Mouse (Mus musculus) intestine, postnatal 0 days (tissue): ENCODE measurements at regions not wholly inside any gene's neighbourhood (a gene's known extent, or its start where the extent isn't known, plus 50 kb on each side); places are given as distances from the start of the nearest gene placed in this dataset.

ENCODE experiments used
- ATAC-seq: fragments of 200-750 bp; cut with Nextera tagmentation; 2 replicates; pipeline ENCODE4 v1.8.0; 2017; ENCODE audit warnings: mild to moderate bottlenecking, moderate TSS enrichment, moderate library complexity
- H3K27ac ChIP-seq: fragments of 300-500 bp; sonication (generic); 2 replicates; pipeline ENCODE4 v1.5.1; 2014; ENCODE audit warnings: mild to moderate bottlenecking, low read depth, low read length, moderate library complexity
- H3K27me3 ChIP-seq: fragments of 300-500 bp; sonication (generic); replicated peaks from 2 replicates; pipeline ENCODE4 v1.6.1; 2014; ENCODE audit warnings: low read length, mixed read lengths; ENCODE audit not compliant: control insufficient read depth, insufficient read depth
- H3K36me3 ChIP-seq: fragments of 300-500 bp; sonication (generic); 2 replicates; pipeline ENCODE4 v1.6.1; 2014; ENCODE audit warnings: mild to moderate bottlenecking, moderate library complexity; ENCODE audit not compliant: control insufficient read depth, insufficient read depth
- H3K4me1 ChIP-seq: fragments of 300-500 bp; sonication (generic); replicated peaks from 2 replicates; pipeline ENCODE4 v1.6.1; 2014; ENCODE audit warnings: antibody characterized with exemption, low read length, mixed read lengths; ENCODE audit not compliant: control insufficient read depth, insufficient read depth
- H3K4me2 ChIP-seq: fragments of 300-500 bp; sonication (generic); replicated peaks from 2 replicates; pipeline ENCODE4 v1.6.1; 2014; ENCODE audit warnings: low read depth, mild to moderate bottlenecking, moderate library complexity
- H3K4me3 ChIP-seq: fragments of 300-500 bp; sonication (generic); 2 replicates; pipeline ENCODE4 v1.5.1; 2014; ENCODE audit warnings: low read depth, low read length
- H3K9ac ChIP-seq: fragments of 300-500 bp; sonication (generic); 2 replicates; pipeline ENCODE4 v1.6.1; 2014; ENCODE audit warnings: mild to moderate bottlenecking, low read depth, low read length
- H3K9me3 ChIP-seq: fragments of 300-500 bp; sonication (generic); 2 replicates; pipeline ENCODE4 v1.6.1; 2016; ENCODE audit warnings: mixed run types; ENCODE audit not compliant: control insufficient read depth
- CTCF ChIP-seq: sonication (generic); IDR thresholded peaks from 2 replicates; pipeline ENCODE4 v1.5.1; 2016; ENCODE audit warnings: low read depth, mild to moderate bottlenecking, control low read depth, antibody characterized with exemption, moderate library complexity
- WGBS: fragments of 180-500 bp; shearing (Covaris S2); extraction: QIAGEN DNeasy Blood & Tissue Kit; methylation state at CpG from one replicate; pipeline ENCODE4 v1.1.7; 2014; 5-methylcytosine and 5-hydroxymethylcytosine counted together

DNA sequence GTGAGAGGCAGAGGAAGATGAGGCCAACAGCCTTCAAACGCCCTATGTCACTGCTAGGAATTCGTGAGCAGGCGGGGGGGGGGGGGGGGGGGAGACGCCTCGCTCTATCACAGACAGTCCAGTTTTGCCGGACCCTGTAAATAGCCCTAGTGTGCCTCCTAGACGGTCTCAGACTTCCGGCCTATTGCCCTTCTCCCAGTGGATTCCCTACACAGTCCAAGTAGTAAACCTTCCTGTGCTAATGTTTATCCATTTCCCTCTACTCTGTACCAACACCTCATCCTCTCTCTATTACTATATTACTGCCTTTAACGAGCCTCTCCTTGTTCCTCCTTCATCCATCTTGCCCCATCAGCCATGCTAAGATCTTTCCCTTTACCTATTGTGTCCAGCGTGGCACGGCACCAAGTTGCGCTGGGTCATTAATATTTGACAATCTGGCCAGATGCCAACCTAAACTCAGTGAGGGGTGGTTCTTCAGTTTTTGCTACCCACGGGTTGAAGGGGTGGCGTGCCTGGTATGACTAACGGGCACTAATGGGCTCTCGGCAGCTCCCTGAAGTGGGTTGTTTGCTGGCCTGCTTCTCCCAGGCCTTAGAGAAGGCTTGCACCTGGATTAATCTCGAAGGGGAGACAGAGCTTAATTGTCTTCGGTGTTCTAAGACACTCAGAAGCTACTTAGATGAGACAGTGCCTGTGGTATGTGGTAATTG is 220.0 kb upstream of the Tmem45b start:
- no peak overlapping the region; the same call in 1 of the 2 replicates for H3K27ac ChIP-seq
- H3K4me3 ChIP-seq: no peak overlapping the region
- no peak overlapping the region for H3K4me2 ChIP-seq
- ATAC-seq: no peak
- H3K9ac ChIP-seq: no peak overlapping the region
- no peaks in the 10 kb centered on the region for H3K36me3 ChIP-seq
- peaks cover 2% of the 10 kb centered on the region; the same call in 1 of the 2 replicates for H3K4me1 ChIP-seq
- H3K9me3 ChIP-seq: no peaks in the 10 kb centered on the region
- no peak for TF ChIP-seq CTCF
- H3K27me3 ChIP-seq: no peaks in the 10 kb centered on the region
- WGBS: 51% methylated on average over 18 of the region's 18 CpGs

DNA sequence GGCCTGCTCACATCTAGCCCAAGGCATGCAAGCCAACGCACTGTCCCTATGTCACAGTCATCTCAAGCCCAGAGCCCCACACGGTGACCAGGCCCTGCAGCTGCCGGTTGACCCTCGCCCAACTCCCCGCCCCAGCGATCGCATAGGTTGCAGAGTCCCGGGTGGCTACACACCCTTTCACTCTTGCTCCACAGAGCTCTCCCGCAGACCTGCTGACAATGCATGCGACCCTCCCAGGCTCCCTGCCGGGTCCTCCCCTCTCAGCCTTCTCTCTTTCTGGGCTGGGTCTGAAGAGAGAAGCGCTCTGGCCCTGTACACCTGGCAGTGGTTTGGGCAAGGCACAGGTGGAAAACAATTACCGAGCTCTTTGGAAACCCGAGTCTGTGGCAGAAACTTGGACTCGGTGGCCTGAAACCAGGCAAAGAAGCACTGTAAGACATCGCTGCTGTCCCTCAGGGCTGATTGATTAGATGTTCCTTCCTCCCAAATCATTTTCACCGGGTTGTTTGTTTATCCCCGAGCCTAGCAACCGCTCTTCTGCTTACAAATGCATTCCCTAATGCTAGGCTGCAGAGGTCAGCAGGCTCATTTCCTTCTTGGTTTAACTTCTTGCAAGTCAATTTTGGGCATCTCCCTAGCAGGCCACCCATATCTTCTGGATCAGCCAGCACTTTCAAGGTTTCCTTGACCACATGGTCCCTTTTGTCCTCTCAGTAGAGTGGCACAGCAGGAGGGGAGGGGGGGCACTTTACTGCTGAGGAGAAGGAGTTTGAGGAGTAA is 219.2 kb upstream of the Tmem45b start:
- ATAC-seq: 0 out of 2 replicates have a peak, but pooled peaks have one; percentile 4
- Histone ChIP-seq H3K4me1 (peaks cover 2% of the 10 kb centered on the region; the same call in 1 of the 2 replicates), H3K4me2 (peak overlapping the region; percentile 37), H3K9me3 (no peaks in the 10 kb centered on the region), H3K9ac (no peak overlapping the region), H3K27ac (no peak overlapping the region; the same call in 1 of the 2 replicates), H3K36me3 (no peaks in the 10 kb centered on the region), H3K27me3 (no peaks in the 10 kb centered on the region), H3K4me3 (no peak overlapping the region)
- TF ChIP-seq CTCF: no peak
- 21% methylated on average over 19 of the region's 19 CpGs for WGBS

DNA sequence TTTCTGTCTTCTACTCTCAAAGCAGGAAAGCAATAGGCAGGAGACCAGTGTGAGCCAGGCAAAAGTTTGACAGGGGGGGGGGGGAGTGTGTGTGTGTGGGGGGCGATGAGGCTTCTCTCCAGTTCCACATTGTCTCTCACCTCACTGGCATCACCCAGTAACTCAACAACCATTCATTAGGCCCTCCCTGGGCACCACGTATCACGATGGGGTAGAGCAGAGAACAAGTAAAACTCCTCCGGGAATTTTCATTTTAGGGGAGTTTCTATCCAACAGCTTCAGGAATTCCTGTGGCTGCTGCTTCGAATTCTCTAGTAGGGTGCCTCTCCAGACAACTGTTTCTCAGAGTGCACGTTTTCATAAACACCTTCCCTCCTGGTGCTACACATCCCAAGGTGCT is 218.6 kb upstream of the Tmem45b start:
- Histone ChIP-seq H3K4me2 (no peak overlapping the region), H3K9ac (no peak overlapping the region), H3K27me3 (no peaks in the 10 kb centered on the region), H3K36me3 (no peaks in the 10 kb centered on the region), H3K9me3 (no peaks in the 10 kb centered on the region), H3K4me3 (no peak overlapping the region), H3K27ac (no peak overlapping the region), H3K4me1 (0 out of 2 replicates have a peak, but pooled peaks cover 2% of the 10 kb centered on the region)
- no peak for ATAC-seq
- 71% methylated on average over 5 of the region's 6 CpGs for WGBS
- no peak for TF ChIP-seq CTCF

DNA sequence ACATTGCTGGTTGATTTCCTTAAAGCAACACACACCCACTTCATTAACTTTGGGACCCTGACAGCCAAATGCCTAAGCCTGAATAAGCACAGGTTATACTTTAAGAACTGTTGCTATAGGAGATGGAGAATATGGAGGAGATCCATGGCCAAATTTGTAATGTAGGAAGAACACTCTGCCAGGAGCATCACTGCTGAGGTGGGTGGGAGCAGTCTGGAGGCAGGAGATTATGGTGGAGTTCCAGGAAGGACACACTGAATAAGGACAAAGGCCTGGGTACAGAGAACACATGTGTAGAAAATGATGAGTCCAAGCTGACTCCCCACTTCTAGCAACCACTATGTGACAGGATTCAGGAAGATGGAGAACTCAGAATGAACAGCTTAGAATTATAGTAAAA is 212.9 kb upstream of the Tmem45b start:
- TF ChIP-seq CTCF: no peak
- no peak for ATAC-seq
- Histone ChIP-seq H3K4me2 (no peak overlapping the region), H3K9ac (no peak overlapping the region), H3K27me3 (no peaks in the 10 kb centered on the region), H3K4me3 (no peak overlapping the region), H3K9me3 (no peaks in the 10 kb centered on the region), H3K36me3 (no peaks in the 10 kb centered on the region), H3K4me1 (no peaks in the 10 kb centered on the region), H3K27ac (no peak overlapping the region)

DNA sequence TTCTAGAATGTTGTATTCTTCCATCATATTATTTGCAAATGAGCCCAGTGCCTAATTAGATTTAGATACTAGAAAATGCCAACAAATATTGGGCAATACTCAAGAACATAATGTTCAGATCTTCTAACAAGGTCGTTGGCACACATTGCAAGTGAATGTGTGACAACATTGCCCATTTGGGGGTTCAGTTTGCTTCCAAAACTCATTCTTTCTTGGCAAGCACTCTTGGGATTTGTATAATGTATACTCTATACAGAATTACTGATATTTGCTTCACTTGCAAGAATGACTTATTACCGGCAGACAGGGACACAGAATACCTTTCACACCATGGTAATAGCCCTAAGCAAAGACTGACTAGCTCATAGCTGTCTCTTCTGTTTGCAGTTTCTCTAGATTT is 194.8 kb upstream of the Tmem45b start:
- Histone ChIP-seq H3K27ac (no peak overlapping the region), H3K9me3 (no peaks in the 10 kb centered on the region)
- ATAC-seq: no peak

DNA sequence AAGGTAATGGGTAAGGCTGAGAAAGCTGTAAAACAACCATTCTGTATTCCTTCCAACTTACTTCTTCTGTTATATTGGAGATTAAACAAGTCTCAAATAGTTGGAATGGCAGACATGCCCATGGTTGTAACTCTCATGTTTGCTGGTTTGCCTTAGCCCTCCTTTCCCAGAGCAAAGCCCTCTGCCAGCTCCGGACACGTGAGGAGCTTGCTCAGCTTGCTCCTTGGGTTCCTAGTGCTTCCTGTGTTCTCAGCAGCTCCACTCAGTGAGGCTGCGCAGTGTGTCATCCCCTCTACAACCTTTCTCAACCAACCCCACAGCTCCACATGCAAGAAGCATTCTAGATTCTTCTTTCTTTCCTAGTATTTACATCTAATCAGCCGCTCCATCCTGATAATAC is 193.3 kb upstream of the Tmem45b start:
- ATAC-seq: no peak
- Histone ChIP-seq H3K9ac (no peak overlapping the region), H3K27ac (no peak overlapping the region), H3K36me3 (no peaks in the 10 kb centered on the region), H3K4me3 (no peak overlapping the region), H3K4me2 (no peak overlapping the region), H3K4me1 (no peaks in the 10 kb centered on the region), H3K27me3 (no peaks in the 10 kb centered on the region), H3K9me3 (no peaks in the 10 kb centered on the region)
- WGBS: 94% methylated on average over 4 of the region's 4 CpGs
- TF ChIP-seq CTCF: no peak

More for the DNA sequence above, 194.8 kb upstream of the Tmem45b start:
- no peaks in the 10 kb centered on the region for H3K4me1 ChIP-seq
- no peaks in the 10 kb centered on the region for H3K27me3 ChIP-seq
- H3K36me3 ChIP-seq: no peaks in the 10 kb centered on the region
- no peak overlapping the region for H3K4me2 ChIP-seq
- WGBS: 69% methylated on average over 2 of the region's 2 CpGs
- H3K9ac ChIP-seq: no peak overlapping the region
- TF ChIP-seq CTCF: no peak
- no peak overlapping the region for H3K4me3 ChIP-seq
